24 mouse cellular contexts compared by ENCODE assay signal in genomic region chr15:62166786-62167185, GRCm38 (mm10).
A peak's percentile ranks its signal among the peaks of the same experiment; 100 is the strongest.
DNase-seq lines count a peak whose midpoint lies in the region; ATAC-seq lines count a peak whose summit lies in the region.
"Had no signal": no experiment of that assay in that cellular context is flagged by ENCODE, and none has a peak within 500 bp of the region (broad histone marks: within the 10 kb centered on the region; RNA-seq: fewer than 3 reads in every experiment).

No protein-coding gene starts in this region.

- no peak for ATAC-seq in liver, embryonic 13.5 days (ENCODE audit: low read depth)
- ATAC-seq in liver, embryonic 12.5 days, result no peak
- no peak for ATAC-seq in hindbrain, embryonic 16.5 days
- ATAC-seq: activated CD4-positive, CD25-positive, alpha-beta regulatory T cell, adult 4 months; inflammation-experienced regulatory T-cells, adult 6 months; midbrain, embryonic 13.5 days had no signal

- DNase-seq in liver, embryonic 13.5 days, result no peak
- DNase-seq in A20 (ENCODE audit: low read depth, low spot score), result peak; percentile 19
- peak; percentile 22 to 25 for DNase-seq in CD8-positive naive resting alpha-beta T cell, adult 2 months (ENCODE audit: low read depth in 2 of 2, low spot score in 2 of 2)
- peak; percentile 53 for DNase-seq in splenic B cell, adult 2 months (ENCODE audit: low read depth, low spot score)
- no peak for DNase-seq in urinary bladder, postnatal 25 days (ENCODE audit: low spot score)
- DNase-seq: adrenal gland, adult 8-10 months; cerebellum, adult 2 months; cerebellum, postnatal 36 days; embryo, embryonic 11 days; gastrocnemius, postnatal 36 days; kidney, adult 18-20 months; kidney, postnatal 10 days; lung, embryonic 14.5 days had no signal

- H3K4me3 ChIP-seq in liver, embryonic 13.5 days (replicated peaks), result no peak overlapping the region
- H3K4me3 ChIP-seq in liver, embryonic 12.5 days, result no peak overlapping the region
- no peak overlapping the region for H3K4me3 ChIP-seq in hindbrain, embryonic 16.5 days (ENCODE audit: low read length)
- H3K4me3 ChIP-seq: embryonic facial prominence, embryonic 13.5 days; erythroblast, embryonic 14.5 days; forebrain, embryonic 12.5 days; hindbrain, embryonic 12.5 days; midbrain, embryonic 13.5 days had no signal

- no peaks in the 10 kb centered on the region for H3K36me3 ChIP-seq in liver, embryonic 13.5 days
- H3K36me3 ChIP-seq in liver, embryonic 12.5 days, result 0 out of 2 replicates have a peak, but pooled peaks cover 9% of the 10 kb centered on the region
- H3K36me3 ChIP-seq in splenic B cell, adult 2 months (ENCODE audit: control insufficient read depth, insufficient read depth, low read length, poor library complexity, severe bottlenecking), result no peaks in the 10 kb centered on the region
- no peaks in the 10 kb centered on the region for H3K36me3 ChIP-seq in hindbrain, embryonic 16.5 days (ENCODE audit: control insufficient read depth, insufficient read depth, low read length)
- H3K36me3 ChIP-seq: embryonic facial prominence, embryonic 13.5 days; forebrain, embryonic 12.5 days; hindbrain, embryonic 12.5 days; midbrain, embryonic 13.5 days had no signal

- peaks cover 68% of the 10 kb centered on the region for H3K4me1 ChIP-seq in liver, embryonic 13.5 days (replicated peaks)
- H3K4me1 ChIP-seq in liver, embryonic 12.5 days, result peaks cover 87% of the 10 kb centered on the region
- peaks cover 3% of the 10 kb centered on the region for H3K4me1 ChIP-seq in hindbrain, embryonic 16.5 days (ENCODE audit: control insufficient read depth, insufficient read depth, low read depth, low read length)
- H3K4me1 ChIP-seq: embryonic facial prominence, embryonic 13.5 days; forebrain, embryonic 12.5 days; hindbrain, embryonic 12.5 days; midbrain, embryonic 13.5 days had no signal

- no peak overlapping the region for H3K4me2 ChIP-seq in liver, embryonic 13.5 days
- H3K4me2 ChIP-seq in liver, embryonic 12.5 days, result no peak overlapping the region
- H3K4me2 ChIP-seq in hindbrain, embryonic 16.5 days (ENCODE audit: low read length), result no peak overlapping the region
- H3K4me2 ChIP-seq: embryonic facial prominence, embryonic 13.5 days; forebrain, embryonic 12.5 days; hindbrain, embryonic 12.5 days; lung, embryonic 14.5 days; midbrain, embryonic 13.5 days had no signal

- WGBS in liver, embryonic 13.5 days (ENCODE audit: insufficient replicate concordance), result 83% methylated on average over 5 of the region's 5 CpGs
- WGBS in liver, embryonic 12.5 days (ENCODE audit: insufficient replicate concordance), result 86% methylated on average over 5 of the region's 5 CpGs
- 97% methylated on average over 5 of the region's 5 CpGs for WGBS in hindbrain, embryonic 16.5 days

- no peaks in the 10 kb centered on the region for H3K27me3 ChIP-seq in liver, embryonic 13.5 days
- H3K27me3 ChIP-seq in liver, embryonic 12.5 days (replicated peaks), result no peaks in the 10 kb centered on the region
- no peaks in the 10 kb centered on the region for H3K27me3 ChIP-seq in splenic B cell, adult 2 months (ENCODE audit: control insufficient read depth, insufficient read depth, low read length, poor library complexity, severe bottlenecking)
- no peaks in the 10 kb centered on the region for H3K27me3 ChIP-seq in hindbrain, embryonic 16.5 days (replicated peaks; ENCODE audit: control insufficient read depth, insufficient read depth, low read length)
- H3K27me3 ChIP-seq: embryonic facial prominence, embryonic 13.5 days; forebrain, embryonic 12.5 days; hindbrain, embryonic 12.5 days; midbrain, embryonic 13.5 days had no signal

- H3K9me3 ChIP-seq in liver, embryonic 13.5 days (replicated peaks), result no peaks in the 10 kb centered on the region
- H3K9me3 ChIP-seq in liver, embryonic 12.5 days (replicated peaks), result no peaks in the 10 kb centered on the region
- H3K9me3 ChIP-seq in hindbrain, embryonic 16.5 days (ENCODE audit: control insufficient read depth, low read length), result no peaks in the 10 kb centered on the region
- H3K9me3 ChIP-seq: embryonic facial prominence, embryonic 13.5 days; forebrain, embryonic 12.5 days; G1E; hindbrain, embryonic 12.5 days; midbrain, embryonic 13.5 days had no signal

- 0 out of 2 replicates have a peak overlapping the region, but pooled peaks have one; percentile 48 for H3K27ac ChIP-seq in liver, embryonic 13.5 days
- H3K27ac ChIP-seq in liver, embryonic 12.5 days, result no peak overlapping the region
- no peak overlapping the region for H3K27ac ChIP-seq in hindbrain, embryonic 16.5 days (ENCODE audit: low read depth, low read length)
- H3K27ac ChIP-seq: embryonic facial prominence, embryonic 13.5 days; forebrain, embryonic 12.5 days; hindbrain, embryonic 12.5 days; liver, embryonic 14.5 days; midbrain, embryonic 13.5 days had no signal

- H3K9ac ChIP-seq in liver, embryonic 13.5 days, result no peak overlapping the region
- no peak overlapping the region for H3K9ac ChIP-seq in liver, embryonic 12.5 days
- no peak overlapping the region for H3K9ac ChIP-seq in hindbrain, embryonic 16.5 days (ENCODE audit: low read depth, low read length)
- H3K9ac ChIP-seq: embryonic facial prominence, embryonic 13.5 days; forebrain, embryonic 12.5 days; hindbrain, embryonic 12.5 days; liver, embryonic 14.5 days; lung, embryonic 14.5 days; midbrain, embryonic 13.5 days had no signal

Comparison
In these comparisons a context has a peak if more than half of its experiments do, and no peak if none do; other contexts are left out.
1. DNase-seq: peak in A20 (single experiment), CD8-positive naive resting alpha-beta T cell, adult 2 months (2 of 2) and splenic B cell, adult 2 months (single experiment); none in liver, embryonic 13.5 days (single experiment) and urinary bladder, postnatal 25 days (single experiment).